Comparison of ENCODE assay signal across 9 mouse cellular contexts in the genomic region with DNA sequence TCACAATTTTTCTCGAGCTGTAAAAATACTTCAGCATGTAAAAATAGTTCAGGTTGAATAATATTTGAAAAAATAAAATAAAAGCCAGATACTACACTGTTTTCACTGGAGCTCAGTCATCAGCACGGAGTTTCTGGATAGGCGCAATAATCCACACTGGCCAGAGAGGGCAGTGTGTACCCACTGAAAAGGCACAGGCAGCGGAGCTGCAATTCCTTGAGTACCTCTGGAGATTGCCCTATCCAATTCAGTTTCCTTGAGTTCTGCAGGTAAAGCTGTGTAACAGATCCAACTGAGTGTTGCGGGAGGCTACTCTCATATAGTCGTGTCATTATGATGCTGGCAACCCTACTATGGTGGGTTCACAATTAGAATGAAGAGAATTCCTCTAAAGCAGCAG. TPM values are rescaled to one million over a fixed set of nuclear protein-coding genes. Genes with fewer than 3 reads are reported as not detected.
DNase-seq lines count a peak whose midpoint lies in the region; ATAC-seq and TF ChIP-seq lines count a peak whose summit lies in the region.
"Had no signal": no experiment of that assay in that cellular context is flagged by ENCODE, and none has a peak within 500 bp of the region (broad histone marks: within the 10 kb centered on the region; RNA-seq: fewer than 3 reads in every experiment).

No protein-coding gene starts in this region.

- peak; percentile 95 for TF ChIP-seq CTCF in cerebellum, adult 2 months (IDR thresholded peaks at IDR 0.05; ENCODE audit: borderline replicate concordance, insufficient read depth, low read depth, low read length)
- peak; percentile 98 for TF ChIP-seq CTCF in layer of hippocampus, adult 2 months (conservative IDR thresholded peaks at IDR 0.05)
- TF ChIP-seq CTCF in lung, embryonic 14.5 days (IDR thresholded peaks at IDR 0.05; ENCODE audit: low read depth): peak; percentile 92

- H3K36me3 ChIP-seq in lung, embryonic 14.5 days (ENCODE audit: insufficient read depth): no peaks in the 10 kb centered on the region
- H3K36me3 ChIP-seq: stomach, embryonic 15.5 days had no signal

- no peaks in the 10 kb centered on the region for H3K27me3 ChIP-seq in cerebellum, adult 2 months (ENCODE audit: control insufficient read depth, insufficient read depth, low read length)
- H3K27me3 ChIP-seq in lung, embryonic 14.5 days (ENCODE audit: insufficient read depth, low read length): 0 out of 2 replicates have a peak, but pooled peaks cover 3% of the 10 kb centered on the region

- WGBS in cerebellum, adult 2 months: 1% methylated on average over 6 of the region's 6 CpGs
- WGBS in lung, embryonic 14.5 days: under 1% methylated on average over 6 of the region's 6 CpGs

- H3K4me3 ChIP-seq in cerebellum, adult 2 months (replicated peaks; ENCODE audit: insufficient read depth, low read depth, low read length): peak overlapping the region; percentile 1
- peak overlapping the region; percentile 68 for H3K4me3 ChIP-seq in layer of hippocampus, adult 2 months
- H3K4me3 ChIP-seq in lung, embryonic 14.5 days (ENCODE audit: low read depth, low read length): no peak overlapping the region
- H3K4me3 ChIP-seq: stomach, embryonic 15.5 days had no signal

- peak; percentile 9; the same call in 1 of the 2 replicates for TF ChIP-seq POLR2A in cerebellum, adult 2 months (IDR thresholded peaks at IDR 0.05; ENCODE audit: borderline replicate concordance, insufficient read depth, low read length)

- no peak overlapping the region for H3K27ac ChIP-seq in cerebellum, adult 2 months (ENCODE audit: insufficient read depth, low read length)
- H3K27ac ChIP-seq in layer of hippocampus, adult 2 months: no peak overlapping the region
- H3K27ac ChIP-seq in lung, embryonic 14.5 days (ENCODE audit: low read depth): no peak overlapping the region
- H3K27ac ChIP-seq: stomach, embryonic 15.5 days had no signal

- H3K9me3 ChIP-seq in lung, embryonic 14.5 days (ENCODE audit: low read depth, low read length): no peaks in the 10 kb centered on the region
- H3K9me3 ChIP-seq: stomach, embryonic 15.5 days had no signal

- peak; percentile 79 to 85 for ATAC-seq in hematopoietic stem cell, adult 5-6 weeks (replicated peaks in 1 of 2; ENCODE audit: insufficient read depth in 1 of 2, low FRiP score in 2 of 2, low TSS enrichment in 1 of 2, low read depth in 1 of 2, poor library complexity in 2 of 2, severe bottlenecking in 2 of 2)
- ATAC-seq in lung, embryonic 14.5 days (ENCODE audit: insufficient read depth): peak; percentile 41

- DNase-seq in Muller cell, postnatal 12 days (ENCODE audit: inconsistent ontology term): peak; percentile 55
- DNase-seq in cerebellum, adult 2 months: peak; percentile 83 to 86
- peak; percentile 82 for DNase-seq in forelimb bud, embryonic 11.5 days (ENCODE audit: low read depth, low spot score)
- DNase-seq in layer of hippocampus, adult 2 months (ENCODE audit: low spot score in 2 of 2): peak; percentile 83
- peak; percentile 92 for DNase-seq in lung, embryonic 14.5 days
- peak; percentile 24 for DNase-seq in ovary, postnatal 10 days (ENCODE audit: low spot score)
- DNase-seq in thymus, postnatal 0 days (ENCODE audit: low spot score): peak; percentile 77

- no peak overlapping the region for H3K9ac ChIP-seq in lung, embryonic 14.5 days
- H3K9ac ChIP-seq: stomach, embryonic 15.5 days had no signal

- H3K4me2 ChIP-seq in lung, embryonic 14.5 days: peak overlapping the region; percentile 38

- no peaks in the 10 kb centered on the region; the same call in 1 of the 2 replicates for H3K4me1 ChIP-seq in cerebellum, adult 2 months (ENCODE audit: control insufficient read depth, insufficient read depth, low read length)
- H3K4me1 ChIP-seq in lung, embryonic 14.5 days (ENCODE audit: insufficient read depth): no peaks in the 10 kb centered on the region

RNA-seq across cellular contexts. Expression of a gene that starts 1.7 kb away (rescaled TPM):
- 37.8 and 42.7 TPM in 2 replicates for polyA plus RNA-seq in cerebellum, adult 2 months (2012; rRNA removed)
- total RNA-seq in hematopoietic stem cell, adult 5-6 weeks (2017): 9.4 and 11.9 TPM in 2 replicates
- total RNA-seq in layer of hippocampus, adult 2 months (2021): 10 to 100 TPM; 38.8 to 44.3 TPM
- polyA plus RNA-seq in lung, embryonic 14.5 days (2014; fragmentation: Nextera tagmentation; extraction: Ambion mirVana): 10.0 and 10.6 TPM in 2 replicates
- polyA plus RNA-seq in thymus, postnatal 0 days (2015; fragmentation: Nextera tagmentation; extraction: Ambion mirVana): 3.3 and 3.6 TPM in 2 replicates

Comparison
In these comparisons a context has a peak if more than half of its experiments do, and no peak if none do; other contexts are left out.
1. DNase-seq: peak in every context shown above with its lines; median percentile 92 in lung, embryonic 14.5 days; 84 in cerebellum, adult 2 months; 83 in layer of hippocampus, adult 2 months; 82 in forelimb bud, embryonic 11.5 days; 77 in thymus, postnatal 0 days; 55 in Muller cell, postnatal 12 days; 24 in ovary, postnatal 10 days.